Mouse (Mus musculus): ENCODE measurements around the gene Man2a2. TPM values are rescaled to one million over a fixed set of nuclear protein-coding genes. Genes with fewer than 3 reads are reported as not detected.

Gene Man2a2
- polyA plus RNA-seq, 1 experiment = 30.2 TPM

GRCm38 (mm10) chr7:80370649-80371040 lies 530 bp downstream of the Man2a2 start:
- TF ChIP-seq POLR2A (IDR thresholded peaks at IDR 0.05; ENCODE audit: low read depth, low read length) = peak; percentile 21; the same call in 1 of the 2 replicates
- TF ChIP-seq CTCF (IDR thresholded peaks at IDR 0.05; ENCODE audit: extremely low read depth, insufficient read length, insufficient replicate concordance, low read depth, low read length) = no peak
- under 1% methylated on average over 31 of the region's 31 CpGs for WGBS
- H3K27me3 ChIP-seq (ENCODE audit: control insufficient read depth, insufficient read depth, low read length) = no peaks in the 10 kb centered on the region
- H3K4me1 ChIP-seq (ENCODE audit: control insufficient read depth, insufficient read depth, insufficient read length, low read length) = peaks cover 5% of the 10 kb centered on the region
- H3K27ac ChIP-seq (ENCODE audit: insufficient read depth, low read depth, low read length) = peak overlapping the region; percentile 42
- peaks cover 5% of the 10 kb centered on the region for H3K36me3 ChIP-seq (ENCODE audit: control insufficient read depth, insufficient read depth, low read length)
- H3K4me3 ChIP-seq (ENCODE audit: low read depth, low read length) = peak overlapping the region; percentile 81

GRCm38 (mm10) chr7:80369967-80370431 lies 1.2 kb downstream of the Man2a2 start:
- peak overlapping the region; percentile 81; the same call in 1 of the 2 replicates for H3K4me3 ChIP-seq (ENCODE audit: low read depth, low read length)
- H3K4me1 ChIP-seq (ENCODE audit: control insufficient read depth, insufficient read depth, insufficient read length, low read length) = peaks cover 3% of the 10 kb centered on the region; the same call in 1 of the 2 replicates
- TF ChIP-seq POLR2A (IDR thresholded peaks at IDR 0.05; ENCODE audit: low read depth, low read length) (no peak), CTCF (IDR thresholded peaks at IDR 0.05; ENCODE audit: extremely low read depth, insufficient read length, insufficient replicate concordance, low read depth, low read length) (no peak)
- H3K36me3 ChIP-seq (ENCODE audit: control insufficient read depth, insufficient read depth, low read length) = peaks cover 5% of the 10 kb centered on the region
- WGBS = 54% methylated on average over 4 of the region's 4 CpGs
- H3K27ac ChIP-seq (ENCODE audit: insufficient read depth, low read depth, low read length) = peak overlapping the region; percentile 42; the same call in 1 of the 2 replicates
- H3K27me3 ChIP-seq (ENCODE audit: control insufficient read depth, insufficient read depth, low read length) = no peaks in the 10 kb centered on the region

- Histone ChIP-seq H3K4me1 (ENCODE audit: control insufficient read depth, insufficient read depth, insufficient read length, low read length) (peaks cover 3% of the 10 kb centered on the region; the same call in 1 of the 2 replicates), H3K27me3 (ENCODE audit: control insufficient read depth, insufficient read depth, low read length) (no peaks in the 10 kb centered on the region), H3K27ac (ENCODE audit: insufficient read depth, low read depth, low read length) (peak overlapping the region; percentile 42; the same call in 1 of the 2 replicates), H3K4me3 (ENCODE audit: low read depth, low read length) (no peak overlapping the region), H3K36me3 (ENCODE audit: control insufficient read depth, insufficient read depth, low read length) (peaks cover 5% of the 10 kb centered on the region)
- WGBS = 67% methylated on average over 5 of the region's 5 CpGs
- TF ChIP-seq POLR2A (IDR thresholded peaks at IDR 0.05; ENCODE audit: low read depth, low read length) (no peak), CTCF (IDR thresholded peaks at IDR 0.05; ENCODE audit: extremely low read depth, insufficient read length, insufficient replicate concordance, low read depth, low read length) (no peak)
Observed at GRCm38 (mm10) chr7:80369461-80369860, 1.7 kb downstream of the Man2a2 start.

GRCm38 (mm10) chr7:80368635-80369421 lies 2.3 kb downstream of the Man2a2 start:
- Histone ChIP-seq H3K4me1 (ENCODE audit: control insufficient read depth, insufficient read depth, insufficient read length, low read length) (peaks cover 3% of the 10 kb centered on the region; the same call in 1 of the 2 replicates), H3K27ac (ENCODE audit: insufficient read depth, low read depth, low read length) (peak overlapping the region; percentile 53), H3K4me3 (ENCODE audit: low read depth, low read length) (no peak overlapping the region), H3K27me3 (ENCODE audit: control insufficient read depth, insufficient read depth, low read length) (no peaks in the 10 kb centered on the region), H3K36me3 (ENCODE audit: control insufficient read depth, insufficient read depth, low read length) (peaks cover 6% of the 10 kb centered on the region)
- TF ChIP-seq POLR2A (IDR thresholded peaks at IDR 0.05; ENCODE audit: low read depth, low read length) = no peak
- no peak for TF ChIP-seq CTCF (IDR thresholded peaks at IDR 0.05; ENCODE audit: extremely low read depth, insufficient read length, insufficient replicate concordance, low read depth, low read length)
- WGBS = 78% methylated on average over 20 of the region's 20 CpGs

- Histone ChIP-seq H3K27me3 (ENCODE audit: control insufficient read depth, insufficient read depth, low read length) (no peaks in the 10 kb centered on the region), H3K36me3 (ENCODE audit: control insufficient read depth, insufficient read depth, low read length) (peaks cover 11% of the 10 kb centered on the region), H3K4me3 (ENCODE audit: low read depth, low read length) (no peak overlapping the region), H3K4me1 (ENCODE audit: control insufficient read depth, insufficient read depth, insufficient read length, low read length) (peaks cover 3% of the 10 kb centered on the region; the same call in 1 of the 2 replicates), H3K27ac (ENCODE audit: insufficient read depth, low read depth, low read length) (no peak overlapping the region)
- TF ChIP-seq CTCF (IDR thresholded peaks at IDR 0.05; ENCODE audit: extremely low read depth, insufficient read length, insufficient replicate concordance, low read depth, low read length) = no peak
- no peak for TF ChIP-seq POLR2A (IDR thresholded peaks at IDR 0.05; ENCODE audit: low read depth, low read length)
- WGBS = 85% methylated on average over 9 of the region's 9 CpGs
Observed at GRCm38 (mm10) chr7:80368009-80368408, 3.2 kb downstream of the Man2a2 start.

- Histone ChIP-seq H3K4me1 (ENCODE audit: control insufficient read depth, insufficient read depth, insufficient read length, low read length) (peaks cover 3% of the 10 kb centered on the region; the same call in 1 of the 2 replicates), H3K36me3 (ENCODE audit: control insufficient read depth, insufficient read depth, low read length) (peaks cover 11% of the 10 kb centered on the region), H3K4me3 (ENCODE audit: low read depth, low read length) (no peak overlapping the region), H3K27me3 (ENCODE audit: control insufficient read depth, insufficient read depth, low read length) (no peaks in the 10 kb centered on the region), H3K27ac (ENCODE audit: insufficient read depth, low read depth, low read length) (no peak overlapping the region)
- TF ChIP-seq POLR2A (IDR thresholded peaks at IDR 0.05; ENCODE audit: low read depth, low read length) (no peak), CTCF (IDR thresholded peaks at IDR 0.05; ENCODE audit: extremely low read depth, insufficient read length, insufficient replicate concordance, low read depth, low read length) (no peak)
- 95% methylated on average over 7 of the region's 7 CpGs for WGBS
Observed at GRCm38 (mm10) chr7:80367232-80367631, 3.9 kb downstream of the Man2a2 start.

- H3K36me3 ChIP-seq (ENCODE audit: control insufficient read depth, insufficient read depth, low read length) = peaks cover 12% of the 10 kb centered on the region
- peaks cover 3% of the 10 kb centered on the region; the same call in 1 of the 2 replicates for H3K4me1 ChIP-seq (ENCODE audit: control insufficient read depth, insufficient read depth, insufficient read length, low read length)
- TF ChIP-seq CTCF (IDR thresholded peaks at IDR 0.05; ENCODE audit: extremely low read depth, insufficient read length, insufficient replicate concordance, low read depth, low read length) (no peak), POLR2A (IDR thresholded peaks at IDR 0.05; ENCODE audit: low read depth, low read length) (no peak)
- WGBS = 84% methylated on average over 2 of the region's 2 CpGs
- H3K27me3 ChIP-seq (ENCODE audit: control insufficient read depth, insufficient read depth, low read length) = no peaks in the 10 kb centered on the region
- H3K4me3 ChIP-seq (ENCODE audit: low read depth, low read length) = no peak overlapping the region
- no peak overlapping the region for H3K27ac ChIP-seq (ENCODE audit: insufficient read depth, low read depth, low read length)
Observed at GRCm38 (mm10) chr7:80365759-80366158, 5.4 kb downstream of the Man2a2 start.

All from small intestine, adult 2 months (tissue).